8 mouse cellular contexts compared by ENCODE assay signal in genomic region chr8:111521713-111522429, GRCm38 (mm10). TPM values are rescaled to one million over a fixed set of nuclear protein-coding genes. Genes with fewer than 3 reads are reported as not detected.
DNase-seq lines count a peak whose midpoint lies in the region; ATAC-seq and TF ChIP-seq lines count a peak whose summit lies in the region.

TSS of gene Wdr59 (minus strand) at chr8:111522092.

- H3K9me3 ChIP-seq in forebrain, embryonic 10.5 days, result no peaks in the 10 kb centered on the region; the same call in 1 of the 2 replicates
- no peaks in the 10 kb centered on the region for H3K9me3 ChIP-seq in heart, embryonic 15.5 days (replicated peaks)
- H3K9me3 ChIP-seq in liver, embryonic 14.5 days (ENCODE audit: control insufficient read depth, low read length), result no peaks in the 10 kb centered on the region
- no peaks in the 10 kb centered on the region for H3K9me3 ChIP-seq in neural tube, embryonic 11.5 days (ENCODE audit: control insufficient read depth, low read length)
- H3K9me3 ChIP-seq in stomach, postnatal 0 days (ENCODE audit: control insufficient read depth, low read length), result no peaks in the 10 kb centered on the region

- H3K36me3 ChIP-seq in forebrain, embryonic 10.5 days (replicated peaks), result peaks cover 4% of the 10 kb centered on the region; the same call in 1 of the 2 replicates
- H3K36me3 ChIP-seq in heart, embryonic 15.5 days, result no peaks in the 10 kb centered on the region
- no peaks in the 10 kb centered on the region for H3K36me3 ChIP-seq in liver, embryonic 14.5 days (replicated peaks; ENCODE audit: control insufficient read depth, insufficient read depth, low read depth)
- H3K36me3 ChIP-seq in neural tube, embryonic 11.5 days (ENCODE audit: control insufficient read depth, insufficient read depth, low read length), result no peaks in the 10 kb centered on the region
- no peaks in the 10 kb centered on the region for H3K36me3 ChIP-seq in stomach, postnatal 0 days (ENCODE audit: control insufficient read depth, insufficient read depth, low read length)

- peak; percentile 95 to 98 for DNase-seq in CD8-positive naive resting alpha-beta T cell, adult 2 months (ENCODE audit: low read depth in 2 of 2, low spot score in 2 of 2)
- DNase-seq in c-Kit-positive CD71-negative TER-119-negative erythroid progenitor cells, embryonic 14.5 days (ENCODE audit: low read depth), result peak; percentile 99
- peak; percentile 96 for DNase-seq in forebrain, embryonic 10.5 days (ENCODE audit: extremely low spot score, low spot score)
- peak; percentile 99 for DNase-seq in kidney, postnatal 25 days
- DNase-seq in liver, embryonic 14.5 days (ENCODE audit: low read depth in 3 of 3, low spot score in 3 of 3), result peak; percentile 97 to 98 (median 98)
- peak; percentile 97 for DNase-seq in neural tube, embryonic 11.5 days (ENCODE audit: low spot score)
- DNase-seq in stomach, postnatal 0 days (ENCODE audit: low spot score), result peak; percentile 98

- TF ChIP-seq CTCF in liver, embryonic 14.5 days (IDR thresholded peaks at IDR 0.05; ENCODE audit: low read depth), result peak; percentile 50; the same call in 1 of the 2 replicates
- peak; percentile 58 for TF ChIP-seq CTCF in stomach, postnatal 0 days (IDR thresholded peaks at IDR 0.05; ENCODE audit: low read depth)

- peak; percentile 100 for ATAC-seq in heart, embryonic 15.5 days (replicated peaks; ENCODE audit: insufficient number of reproducible peaks, insufficient read depth, low FRiP score, low read depth)
- ATAC-seq in liver, embryonic 14.5 days (ENCODE audit: insufficient read depth), result peak; percentile 100
- ATAC-seq in neural tube, embryonic 11.5 days (ENCODE audit: insufficient read depth, low FRiP score, low TSS enrichment), result peak; percentile 97
- ATAC-seq in stomach, postnatal 0 days (ENCODE audit: low FRiP score, low TSS enrichment), result peak; percentile 100

- peak within 1 kb of the TSS; percentile 63 for H3K4me2 ChIP-seq in heart, embryonic 15.5 days
- H3K4me2 ChIP-seq in liver, embryonic 14.5 days (ENCODE audit: low read depth), result peak within 1 kb of the TSS; percentile 70
- peak within 1 kb of the TSS; percentile 52 for H3K4me2 ChIP-seq in neural tube, embryonic 11.5 days (ENCODE audit: low read depth)
- peak within 1 kb of the TSS; percentile 71 for H3K4me2 ChIP-seq in stomach, postnatal 0 days (replicated peaks; ENCODE audit: low read depth)

- H3K9ac ChIP-seq in heart, embryonic 15.5 days, result peak within 1 kb of the TSS; percentile 64
- H3K9ac ChIP-seq in liver, embryonic 14.5 days (replicated peaks), result peak within 1 kb of the TSS; percentile 60
- peak within 1 kb of the TSS; percentile 33 for H3K9ac ChIP-seq in neural tube, embryonic 11.5 days (ENCODE audit: low read length)
- H3K9ac ChIP-seq in stomach, postnatal 0 days (ENCODE audit: low read length), result peak within 1 kb of the TSS; percentile 62

- peaks cover 10% of the 10 kb centered on the region for H3K4me1 ChIP-seq in forebrain, embryonic 10.5 days
- H3K4me1 ChIP-seq in heart, embryonic 15.5 days (replicated peaks), result peaks cover 9% of the 10 kb centered on the region
- peaks cover 0 to 14% of the 10 kb centered on the region in 2 experiments; a peak in 3 of 4 replicates for H3K4me1 ChIP-seq in liver, embryonic 14.5 days (replicated peaks; ENCODE audit: control insufficient read depth in 2 of 2, insufficient read depth in 2 of 2, low read length in 1 of 2)
- H3K4me1 ChIP-seq in neural tube, embryonic 11.5 days (ENCODE audit: control insufficient read depth, insufficient read depth, low read length), result 0 out of 2 replicates have a peak, but pooled peaks cover 2% of the 10 kb centered on the region
- no peaks in the 10 kb centered on the region for H3K4me1 ChIP-seq in stomach, postnatal 0 days (replicated peaks; ENCODE audit: control insufficient read depth, insufficient read depth)

- no peak for TF ChIP-seq EP300 in liver, embryonic 14.5 days (IDR thresholded peaks at IDR 0.05; ENCODE audit: low read depth)
- no peak for TF ChIP-seq EP300 in stomach, postnatal 0 days (optimal IDR thresholded peaks at IDR 0.05)

- H3K27ac ChIP-seq in forebrain, embryonic 10.5 days, result peak within 1 kb of the TSS; percentile 88
- peak within 1 kb of the TSS; percentile 44; the same call in 1 of the 2 replicates for H3K27ac ChIP-seq in heart, embryonic 15.5 days
- H3K27ac ChIP-seq in liver, embryonic 14.5 days, result no peak within 1 kb of the TSS
- H3K27ac ChIP-seq in neural tube, embryonic 11.5 days (ENCODE audit: low read depth, low read length), result no peak within 1 kb of the TSS
- no peak within 1 kb of the TSS for H3K27ac ChIP-seq in stomach, postnatal 0 days (replicated peaks)

- no peaks in the 10 kb centered on the region for H3K27me3 ChIP-seq in forebrain, embryonic 10.5 days (ENCODE audit: poor library complexity, severe bottlenecking)
- no peaks in the 10 kb centered on the region for H3K27me3 ChIP-seq in heart, embryonic 15.5 days
- H3K27me3 ChIP-seq in liver, embryonic 14.5 days (ENCODE audit: control insufficient read depth, insufficient read depth, low read length), result no peaks in the 10 kb centered on the region
- H3K27me3 ChIP-seq in neural tube, embryonic 11.5 days (ENCODE audit: control insufficient read depth, insufficient read depth, low read length), result no peaks in the 10 kb centered on the region
- H3K27me3 ChIP-seq in stomach, postnatal 0 days (ENCODE audit: control insufficient read depth, insufficient read depth, low read length), result no peaks in the 10 kb centered on the region

- WGBS in forebrain, embryonic 10.5 days, result under 1% methylated on average over 34 of the region's 34 CpGs
- under 1% methylated on average over 34 of the region's 34 CpGs for WGBS in heart, embryonic 15.5 days
- WGBS in liver, embryonic 14.5 days (ENCODE audit: insufficient replicate concordance), result under 1% methylated on average over 34 of the region's 34 CpGs
- under 1% methylated on average over 34 of the region's 34 CpGs for WGBS in neural tube, embryonic 11.5 days
- 1% methylated on average over 34 of the region's 34 CpGs for WGBS in stomach, postnatal 0 days

- peak within 1 kb of the TSS; percentile 84 for H3K4me3 ChIP-seq in forebrain, embryonic 10.5 days
- peak within 1 kb of the TSS; percentile 70 for H3K4me3 ChIP-seq in heart, embryonic 15.5 days
- H3K4me3 ChIP-seq in liver, embryonic 14.5 days (ENCODE audit: insufficient read depth in 1 of 2, low read depth in 2 of 2, low read length in 2 of 2), result peak within 1 kb of the TSS; percentile 61 to 71
- H3K4me3 ChIP-seq in neural tube, embryonic 11.5 days (ENCODE audit: low read depth, low read length), result peak within 1 kb of the TSS; percentile 67
- H3K4me3 ChIP-seq in stomach, postnatal 0 days (ENCODE audit: low read depth, low read length), result peak within 1 kb of the TSS; percentile 68

RNA-seq across cellular contexts. Expression of gene Wdr59, which starts in this region (rescaled TPM):
- polyA plus RNA-seq in forebrain, embryonic 10.5 days (2016; fragmentation: Nextera tagmentation; extraction: Ambion mirVana), result 5.0 and 5.7 TPM in 2 replicates
- polyA plus RNA-seq in heart, embryonic 15.5 days (2015; fragmentation: Nextera tagmentation; extraction: Ambion mirVana), result 3.4 and 4.4 TPM in 2 replicates
- 2.3 and 2.8 TPM in 2 replicates for polyA plus RNA-seq in liver, embryonic 14.5 days (2012; rRNA removed)
- 1.1 and 1.4 TPM in 2 replicates for polyA plus RNA-seq in liver, embryonic 14.5 days (2014; fragmentation: Nextera tagmentation; extraction: Ambion mirVana)
- 3.1 and 3.8 TPM in 2 replicates for polyA plus RNA-seq in neural tube, embryonic 11.5 days (2014; fragmentation: Nextera tagmentation; extraction: Ambion mirVana)
- 2.0 and 2.2 TPM in 2 replicates for polyA plus RNA-seq in stomach, postnatal 0 days (2015; fragmentation: Nextera tagmentation; extraction: Ambion mirVana)

Comparison
In these comparisons a context has a peak if more than half of its experiments do, and no peak if none do; other contexts are left out.
1. H3K27ac ChIP-seq: peak in forebrain, embryonic 10.5 days (single experiment) and heart, embryonic 15.5 days (single experiment); none in liver, embryonic 14.5 days (single experiment), neural tube, embryonic 11.5 days (single experiment) and stomach, postnatal 0 days (single experiment).
2. Peak in every context shown above with its lines, with median percentiles within 50 percentile points of each other: DNase-seq, H3K4me3 ChIP-seq, ATAC-seq, H3K4me2 ChIP-seq and H3K9ac ChIP-seq.